Mouse (Mus musculus): ENCODE measurements at regions not wholly inside any gene's neighbourhood (a gene's known extent, or its start where the extent isn't known, plus 50 kb on each side); places are given as distances from the start of the nearest gene placed in this dataset.

DNA sequence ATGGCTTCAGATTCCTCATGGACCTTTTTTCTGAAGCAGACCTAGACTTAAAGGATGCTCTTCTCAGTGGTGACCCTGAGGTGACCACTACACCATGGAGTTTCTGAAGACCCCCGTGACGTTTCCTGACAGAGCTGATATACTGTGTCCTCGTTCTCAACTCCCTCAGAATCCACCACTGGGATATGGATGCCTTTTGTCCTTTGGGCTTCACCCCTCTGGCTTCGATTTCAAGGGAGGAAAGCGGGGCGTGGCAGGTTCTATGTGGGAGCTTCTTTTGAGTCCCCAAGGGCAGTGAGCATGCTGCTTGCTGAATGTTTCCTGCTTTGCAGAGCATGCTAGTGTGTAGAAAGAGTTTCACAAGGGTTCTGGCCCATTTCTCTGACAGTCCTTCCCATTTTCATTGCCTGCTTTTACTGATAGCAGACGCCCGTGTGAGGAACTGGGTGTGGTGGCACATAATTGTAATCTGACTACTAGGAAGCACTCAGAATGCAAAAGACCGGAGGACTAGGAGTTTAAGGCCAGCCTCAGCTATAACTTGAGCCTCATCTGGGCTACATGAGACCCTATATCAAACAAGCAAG is 204.0 kb upstream of the Id2 start:
- no peak for ATAC-seq
- H3K27me3 ChIP-seq (ENCODE audit: insufficient read depth, low read length), result no peaks in the 10 kb centered on the region
- H3K9me3 ChIP-seq (ENCODE audit: low read length), result no peaks in the 10 kb centered on the region
- no peak overlapping the region for H3K27ac ChIP-seq (ENCODE audit: low read depth, low read length)
- H3K4me3 ChIP-seq (ENCODE audit: low read depth, low read length), result no peak overlapping the region
- no peak for DNase-seq
- no peaks in the 10 kb centered on the region for H3K36me3 ChIP-seq (ENCODE audit: insufficient read depth)
- H3K4me2 ChIP-seq (ENCODE audit: low read depth), result no peak overlapping the region
- H3K4me1 ChIP-seq (ENCODE audit: insufficient read depth), result no peaks in the 10 kb centered on the region
- WGBS, result 82% methylated on average over 9 of the region's 9 CpGs
- no peak overlapping the region for H3K9ac ChIP-seq
- TF ChIP-seq CTCF (IDR thresholded peaks at IDR 0.05; ENCODE audit: low read depth), result no peak

DNA sequence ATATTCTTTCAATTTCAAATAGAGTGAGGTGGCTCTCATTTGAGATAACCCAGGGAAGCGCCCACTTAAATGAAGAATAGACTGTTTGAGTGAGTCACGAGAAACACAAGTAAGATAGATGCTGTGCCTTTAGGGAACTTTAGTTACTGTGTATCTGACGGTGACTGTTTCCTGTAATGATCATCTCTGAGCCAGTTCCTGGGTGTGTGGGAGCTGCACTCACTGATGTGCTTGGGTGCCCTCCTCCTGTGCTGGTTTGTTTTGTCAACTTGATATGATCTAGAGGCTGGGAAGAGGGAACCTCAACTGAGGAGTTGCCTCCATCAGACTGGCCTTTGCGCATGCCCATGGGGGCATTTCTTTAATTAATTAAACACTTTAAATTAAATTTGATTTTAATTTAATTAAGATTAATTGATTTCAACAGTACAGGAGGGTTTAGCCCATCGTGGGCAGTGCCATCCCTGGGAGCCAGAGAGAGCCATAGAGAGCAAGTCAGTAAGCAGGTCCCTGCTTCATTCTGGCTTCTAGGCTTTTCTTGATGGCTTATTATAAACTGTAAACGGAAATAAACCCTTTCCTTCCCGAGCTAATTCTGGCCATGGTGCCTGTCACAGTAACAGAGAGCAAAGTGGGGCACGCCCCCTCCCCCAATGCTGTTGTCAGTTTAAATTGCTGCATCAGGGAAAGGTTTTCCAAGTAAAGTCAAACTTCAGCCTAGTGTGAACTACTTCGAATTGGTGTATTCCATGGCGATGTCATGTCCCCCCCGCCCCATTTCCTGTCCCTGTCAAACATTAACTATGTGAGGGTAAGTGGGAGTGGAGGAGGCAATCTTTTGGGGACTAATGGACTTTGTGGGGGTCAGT is 202.9 kb upstream of the Id2 start:
- no peaks in the 10 kb centered on the region for H3K27me3 ChIP-seq (ENCODE audit: insufficient read depth, low read length)
- no peak for DNase-seq
- H3K4me1 ChIP-seq (ENCODE audit: insufficient read depth), result no peaks in the 10 kb centered on the region
- no peaks in the 10 kb centered on the region for H3K9me3 ChIP-seq (ENCODE audit: low read length)
- no peak for TF ChIP-seq CTCF (IDR thresholded peaks at IDR 0.05; ENCODE audit: low read depth)
- ATAC-seq, result no peak
- no peaks in the 10 kb centered on the region for H3K36me3 ChIP-seq (ENCODE audit: insufficient read depth)
- H3K4me2 ChIP-seq (ENCODE audit: low read depth), result no peak overlapping the region
- 86% methylated on average over 11 of the region's 11 CpGs for WGBS
- no peak overlapping the region for H3K27ac ChIP-seq (ENCODE audit: low read depth, low read length)
- H3K9ac ChIP-seq, result no peak overlapping the region
- no peak overlapping the region for H3K4me3 ChIP-seq (ENCODE audit: low read depth, low read length)

DNA sequence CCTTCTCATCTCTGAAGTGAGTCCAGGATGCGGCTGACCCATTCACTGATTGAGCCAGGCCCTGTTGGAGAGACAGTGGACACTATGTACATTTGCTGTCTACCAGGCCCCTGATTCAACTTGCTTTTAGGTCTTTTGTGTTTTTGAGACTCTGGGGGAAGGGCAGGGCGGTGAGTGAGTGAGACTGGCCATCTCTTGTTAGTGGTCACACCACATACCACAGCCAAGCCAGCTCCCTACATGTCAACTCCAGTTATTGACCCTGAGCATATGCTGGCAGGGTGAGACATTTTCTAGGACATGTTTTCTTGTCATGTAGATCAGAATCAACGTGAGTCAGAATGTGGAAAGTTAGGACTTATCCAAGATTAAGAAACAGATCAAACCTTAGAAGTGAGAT is 201.8 kb upstream of the Id2 start:
- H3K27me3 ChIP-seq (ENCODE audit: insufficient read depth, low read length), result no peaks in the 10 kb centered on the region
- no peak overlapping the region for H3K4me3 ChIP-seq (ENCODE audit: low read depth, low read length)
- no peaks in the 10 kb centered on the region for H3K9me3 ChIP-seq (ENCODE audit: low read length)
- no peak for ATAC-seq
- H3K4me2 ChIP-seq (ENCODE audit: low read depth), result no peak overlapping the region
- no peaks in the 10 kb centered on the region for H3K4me1 ChIP-seq (ENCODE audit: insufficient read depth)
- H3K27ac ChIP-seq (ENCODE audit: low read depth, low read length), result no peak overlapping the region
- 94% methylated on average over 3 of the region's 3 CpGs for WGBS
- no peak for DNase-seq
- no peak overlapping the region for H3K9ac ChIP-seq
- no peaks in the 10 kb centered on the region for H3K36me3 ChIP-seq (ENCODE audit: insufficient read depth)
- no peak for TF ChIP-seq CTCF (IDR thresholded peaks at IDR 0.05; ENCODE audit: low read depth)

DNA sequence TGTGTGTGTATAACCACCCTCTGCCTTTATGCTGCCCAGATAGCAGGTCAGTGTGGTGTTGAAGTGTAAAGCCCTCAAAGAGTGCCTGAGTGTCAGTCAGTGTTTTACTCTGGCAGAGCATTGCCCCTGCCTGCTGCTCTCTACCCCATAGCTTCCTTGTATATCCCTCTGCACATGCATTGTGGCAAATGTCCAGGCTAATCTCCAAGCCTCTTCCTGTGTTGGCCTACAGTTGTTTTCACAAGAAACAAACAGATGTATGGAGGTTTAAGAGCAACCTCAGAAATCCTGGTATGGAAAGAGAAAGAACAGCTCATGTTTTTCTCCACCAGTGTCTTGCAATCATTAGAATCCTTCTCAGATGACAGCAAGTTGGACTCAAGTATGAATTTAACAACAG is 201.0 kb upstream of the Id2 start:
- Histone ChIP-seq H3K4me1 (ENCODE audit: insufficient read depth) (no peaks in the 10 kb centered on the region), H3K4me2 (ENCODE audit: low read depth) (no peak overlapping the region), H3K36me3 (ENCODE audit: insufficient read depth) (no peaks in the 10 kb centered on the region), H3K9ac (no peak overlapping the region), H3K9me3 (ENCODE audit: low read length) (no peaks in the 10 kb centered on the region), H3K27me3 (ENCODE audit: insufficient read depth, low read length) (no peaks in the 10 kb centered on the region), H3K27ac (ENCODE audit: low read depth, low read length) (no peak overlapping the region), H3K4me3 (ENCODE audit: low read depth, low read length) (no peak overlapping the region)
- DNase-seq, result no peak
- no peak for ATAC-seq
- TF ChIP-seq CTCF (IDR thresholded peaks at IDR 0.05; ENCODE audit: low read depth), result no peak

DNA sequence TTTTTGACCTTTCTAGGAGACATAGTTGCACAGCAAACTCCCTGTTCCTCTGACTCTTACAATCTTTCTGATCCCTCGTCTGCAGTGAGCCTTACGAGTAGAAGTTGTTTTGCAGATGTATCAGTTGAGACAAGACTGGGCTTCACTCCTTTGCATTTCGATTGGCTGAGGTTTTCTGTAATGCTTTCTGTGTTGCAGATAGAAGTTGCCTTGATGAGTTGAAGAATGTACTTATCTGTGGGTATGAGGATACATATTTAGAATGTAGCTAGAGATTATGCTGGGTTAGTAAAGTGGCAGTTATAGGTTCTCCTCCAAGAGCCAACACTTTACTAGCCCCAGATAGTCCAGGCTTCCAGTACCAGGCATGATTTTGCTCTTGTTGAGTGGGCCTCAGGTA is 199.7 kb upstream of the Id2 start:
- Histone ChIP-seq H3K36me3 (ENCODE audit: insufficient read depth) (no peaks in the 10 kb centered on the region), H3K9ac (no peak overlapping the region), H3K27me3 (ENCODE audit: insufficient read depth, low read length) (no peaks in the 10 kb centered on the region), H3K4me2 (ENCODE audit: low read depth) (no peak overlapping the region), H3K9me3 (ENCODE audit: low read length) (no peaks in the 10 kb centered on the region), H3K27ac (ENCODE audit: low read depth, low read length) (no peak overlapping the region), H3K4me3 (ENCODE audit: low read depth, low read length) (no peak overlapping the region), H3K4me1 (ENCODE audit: insufficient read depth) (no peaks in the 10 kb centered on the region)
- no peak for TF ChIP-seq CTCF (IDR thresholded peaks at IDR 0.05; ENCODE audit: low read depth)
- ATAC-seq (no peak), DNase-seq (no peak)
- 92% methylated on average over 3 of the region's 3 CpGs for WGBS

DNA sequence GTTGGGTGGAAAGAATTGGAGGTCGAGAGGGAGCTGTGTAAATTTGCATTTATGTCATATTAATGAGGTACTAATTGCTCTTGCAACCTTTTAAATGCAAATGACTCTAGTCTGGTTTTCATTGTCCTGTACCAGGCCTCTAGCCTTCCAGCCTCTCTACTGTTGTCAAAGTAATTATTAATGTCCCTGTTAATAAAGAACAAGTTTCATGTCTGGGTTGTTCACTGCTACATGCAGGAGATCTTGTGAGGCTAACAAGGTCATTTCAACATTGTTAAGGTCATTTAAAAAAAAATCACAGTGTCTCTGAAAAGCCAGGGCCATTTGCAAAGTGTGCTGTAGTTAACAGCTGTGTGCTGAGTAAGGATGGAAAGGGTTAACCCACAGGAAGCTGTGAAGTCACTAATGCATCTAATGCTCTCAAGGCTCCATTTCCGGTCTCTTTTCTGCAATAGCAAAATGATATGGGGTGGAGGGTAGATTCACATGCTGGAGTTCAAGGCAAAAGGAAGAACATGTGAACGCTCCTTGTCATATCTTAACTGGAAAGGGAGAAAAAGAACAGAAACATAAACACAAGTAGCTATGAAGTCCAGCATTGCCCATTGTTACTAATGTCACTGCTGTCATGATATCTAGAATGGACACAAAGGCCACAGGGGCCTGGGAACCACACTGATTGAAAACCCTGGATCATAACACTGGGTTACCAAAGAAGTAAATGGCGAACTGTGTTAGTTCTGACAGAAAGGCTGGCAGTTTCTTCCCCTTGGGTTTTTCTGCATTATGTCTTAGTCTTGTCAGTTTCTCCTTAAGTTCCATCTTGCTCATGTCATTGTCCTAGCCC is 197.5 kb upstream of the Id2 start:
- peak; percentile 18; the same call in 1 of the 2 replicates for ATAC-seq
- no peaks in the 10 kb centered on the region for H3K36me3 ChIP-seq (ENCODE audit: insufficient read depth)
- H3K9me3 ChIP-seq (ENCODE audit: low read length), result no peaks in the 10 kb centered on the region
- H3K27ac ChIP-seq (ENCODE audit: low read depth, low read length), result no peak overlapping the region
- no peaks in the 10 kb centered on the region for H3K4me1 ChIP-seq (ENCODE audit: insufficient read depth)
- H3K9ac ChIP-seq, result no peak overlapping the region
- TF ChIP-seq CTCF (IDR thresholded peaks at IDR 0.05; ENCODE audit: low read depth), result no peak
- H3K27me3 ChIP-seq (ENCODE audit: insufficient read depth, low read length), result no peaks in the 10 kb centered on the region
- H3K4me2 ChIP-seq (ENCODE audit: low read depth), result no peak overlapping the region
- WGBS, result 35% methylated on average over 4 of the region's 4 CpGs
- no peak overlapping the region for H3K4me3 ChIP-seq (ENCODE audit: low read depth, low read length)
- no peak for DNase-seq

Measured in forebrain, postnatal 0 days (tissue).